Mouse (Mus musculus): ENCODE results near the gene Bub3. TPM values are rescaled to one million over a fixed set of nuclear protein-coding genes. Genes with fewer than 3 reads are reported as not detected.

Bub3 gene
- polyA plus RNA-seq, 1 experiment from 2014 or later, result 72.3 TPM

DNA sequence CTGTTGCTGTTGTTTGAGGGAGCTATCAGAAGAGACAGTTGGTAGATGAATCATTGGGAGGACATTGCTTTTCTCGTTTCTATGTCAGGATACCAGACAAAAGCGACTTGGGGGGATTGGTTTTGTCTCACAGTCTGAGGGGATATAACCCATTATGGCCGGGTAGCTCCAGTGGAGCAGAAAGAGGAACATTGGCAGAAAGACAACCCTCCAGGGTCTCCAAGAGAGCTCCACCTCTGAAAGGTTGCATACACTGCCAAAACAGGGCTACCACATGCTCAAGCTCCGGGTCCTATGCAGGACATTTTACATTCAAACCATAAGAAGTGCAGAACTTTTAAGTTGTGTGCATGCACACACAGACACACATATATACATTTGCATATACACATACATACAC, 45.5 kb downstream of the Bub3 start:
- Histone ChIP-seq H3K27me3 (replicated peaks; ENCODE audit: control insufficient read depth, insufficient read depth, low read length) (no peaks in the 10 kb centered on the region), H3K9ac (ENCODE audit: low read depth, low read length) (no peak overlapping the region), H3K4me3 (ENCODE audit: low read depth, low read length) (no peak overlapping the region), H3K36me3 (ENCODE audit: control insufficient read depth, insufficient read depth) (no peaks in the 10 kb centered on the region), H3K9me3 (ENCODE audit: control insufficient read depth) (no peaks in the 10 kb centered on the region), H3K4me2 (replicated peaks; ENCODE audit: low read depth) (no peak overlapping the region), H3K4me1 (replicated peaks; ENCODE audit: control insufficient read depth, insufficient read depth, low read length) (no peaks in the 10 kb centered on the region), H3K27ac (ENCODE audit: low read depth, low read length) (no peak overlapping the region)
- TF ChIP-seq CTCF (IDR thresholded peaks at IDR 0.05; ENCODE audit: low read depth), result no peak
- whole genome bisulfite sequencing, result 76% methylated on average over 4 of the region's 4 CpGs
- no peak for ATAC-seq

DNA sequence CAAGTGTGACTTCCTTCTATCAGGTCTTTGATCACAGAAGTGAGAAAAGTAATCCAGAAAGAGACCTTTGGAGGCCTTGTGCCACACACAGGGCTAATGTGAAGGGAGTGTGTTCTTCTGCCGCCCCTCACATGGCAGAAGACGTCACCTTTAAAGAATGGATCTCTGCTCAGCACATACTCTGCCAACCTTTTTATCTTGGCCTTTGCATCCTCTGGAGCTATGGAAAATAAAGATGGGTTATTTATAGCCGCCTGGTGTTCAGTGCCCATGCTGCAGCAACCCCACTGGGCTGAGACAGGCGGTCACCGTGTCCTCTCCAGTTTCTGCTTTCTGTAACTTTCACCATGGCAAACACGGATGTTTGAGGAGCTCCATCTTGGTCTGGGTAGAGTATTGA, 48.0 kb downstream of the Bub3 start:
- TF ChIP-seq CTCF (IDR thresholded peaks at IDR 0.05; ENCODE audit: low read depth), result no peak
- no peaks in the 10 kb centered on the region for H3K27me3 ChIP-seq (replicated peaks; ENCODE audit: control insufficient read depth, insufficient read depth, low read length)
- H3K27ac ChIP-seq (ENCODE audit: low read depth, low read length), result no peak overlapping the region
- H3K4me2 ChIP-seq (replicated peaks; ENCODE audit: low read depth), result no peak overlapping the region
- ATAC-seq, result no peak
- no peaks in the 10 kb centered on the region for H3K9me3 ChIP-seq (ENCODE audit: control insufficient read depth)
- no peaks in the 10 kb centered on the region for H3K4me1 ChIP-seq (replicated peaks; ENCODE audit: control insufficient read depth, insufficient read depth, low read length)
- WGBS, result 85% methylated on average over 6 of the region's 6 CpGs
- no peaks in the 10 kb centered on the region for H3K36me3 ChIP-seq (ENCODE audit: control insufficient read depth, insufficient read depth)
- H3K9ac ChIP-seq (ENCODE audit: low read depth, low read length), result no peak overlapping the region
- H3K4me3 ChIP-seq (ENCODE audit: low read depth, low read length), result no peak overlapping the region

DNA sequence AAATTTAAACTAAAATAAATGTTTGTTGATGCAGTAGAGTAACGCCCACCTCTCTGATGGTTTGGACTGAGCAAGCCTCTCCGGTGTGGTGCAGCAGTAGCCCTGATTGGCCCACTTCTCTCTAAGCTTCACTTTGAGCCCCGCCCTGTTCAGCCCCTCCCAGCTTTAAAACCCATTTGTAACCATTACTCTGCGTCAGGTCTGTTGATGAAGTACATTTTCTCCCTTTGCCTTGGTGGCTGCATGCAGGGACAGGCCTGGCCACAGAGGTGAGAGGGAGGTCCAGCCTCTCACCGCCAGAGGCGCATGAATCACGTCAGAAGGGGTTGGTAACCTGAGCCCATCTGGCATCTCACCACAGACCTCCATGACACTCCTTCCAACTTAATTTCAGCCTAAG, 49.7 kb downstream of the Bub3 start:
- Histone ChIP-seq H3K4me1 (replicated peaks; ENCODE audit: control insufficient read depth, insufficient read depth, low read length) (no peaks in the 10 kb centered on the region), H3K27me3 (replicated peaks; ENCODE audit: control insufficient read depth, insufficient read depth, low read length) (no peaks in the 10 kb centered on the region), H3K27ac (ENCODE audit: low read depth, low read length) (no peak overlapping the region), H3K36me3 (ENCODE audit: control insufficient read depth, insufficient read depth) (no peaks in the 10 kb centered on the region), H3K4me3 (ENCODE audit: low read depth, low read length) (no peak overlapping the region), H3K9ac (ENCODE audit: low read depth, low read length) (no peak overlapping the region), H3K9me3 (ENCODE audit: control insufficient read depth) (no peaks in the 10 kb centered on the region), H3K4me2 (replicated peaks; ENCODE audit: low read depth) (no peak overlapping the region)
- TF ChIP-seq CTCF (IDR thresholded peaks at IDR 0.05; ENCODE audit: low read depth), result no peak
- ATAC-seq, result no peak
- WGBS, result 21% methylated on average over 7 of the region's 7 CpGs

Other genes starting within 250 kb of the Bub3 start
- 0.05 TPM in 1 of 2 replicates, not detected in the other for gene Cuzd1, start 237.9 kb upstream of the Bub3 start, polyA plus RNA-seq (2015; fragmentation: Nextera tagmentation; extraction: Ambion mirVana)
- not detected in 2 replicates for gene Fam24b, start 230.7 kb upstream of the Bub3 start, polyA plus RNA-seq (2015; fragmentation: Nextera tagmentation; extraction: Ambion mirVana)
- gene Fam24a, start 226.4 kb upstream of the Bub3 start, polyA plus RNA-seq (2015; fragmentation: Nextera tagmentation; extraction: Ambion mirVana), result not detected in 2 replicates
- 8.0 and 11.0 TPM in 2 replicates for gene 2310057M21Rik, start 197.5 kb upstream of the Bub3 start, polyA plus RNA-seq (2015; fragmentation: Nextera tagmentation; extraction: Ambion mirVana)
- gene Pstk, start 189.1 kb upstream of the Bub3 start, polyA plus RNA-seq (2015; fragmentation: Nextera tagmentation; extraction: Ambion mirVana), result 37.1 and 42.8 TPM in 2 replicates
- 5.6 and 5.9 TPM in 2 replicates for gene Ikzf5, start 149.7 kb upstream of the Bub3 start, polyA plus RNA-seq (2015; fragmentation: Nextera tagmentation; extraction: Ambion mirVana)
- 23.1 and 23.6 TPM in 2 replicates for gene Acadsb, start 149.6 kb upstream of the Bub3 start, polyA plus RNA-seq (2015; fragmentation: Nextera tagmentation; extraction: Ambion mirVana)
- gene Hmx3, start 17.4 kb upstream of the Bub3 start, polyA plus RNA-seq (2015; fragmentation: Nextera tagmentation; extraction: Ambion mirVana), result 0.91 and 1.4 TPM in 2 replicates
- gene Hmx2, start 11.4 kb upstream of the Bub3 start, polyA plus RNA-seq (2015; fragmentation: Nextera tagmentation; extraction: Ambion mirVana), result 0.55 and 0.56 TPM in 2 replicates